Mouse (Mus musculus) heart, postnatal 0 days (tissue): Measurements from ENCODE around the gene Terf2.

Source experiments
- CTCF ChIP-seq: IDR thresholded peaks from 2 replicates; pipeline ENCODE4 v1.5.1; 2016; ENCODE audit warnings: antibody characterized with exemption, control low read depth, low read depth
- EP300 ChIP-seq: IDR thresholded peaks from 2 replicates; pipeline ENCODE4 v1.6.1; 2016; ENCODE audit warnings: antibody characterized with exemption, low read depth

- TF ChIP-seq CTCF (no peak), EP300 (no peak)
Measured at GRCm38 (mm10) chr8:107137591-107137990, 41.2 kb upstream of the Terf2 start.
